Mouse (Mus musculus): ENCODE measurements around the gene Ankrd39. TPM values are rescaled to one million over a fixed set of nuclear protein-coding genes. Genes with fewer than 3 reads are reported as not detected.

Gene Ankrd39
- polyA plus RNA-seq, 1 experiment: 30.8 TPM

- Histone ChIP-seq H3K27ac (ENCODE audit: insufficient read depth, low read length) (peak overlapping the region; percentile 99), H3K27me3 (ENCODE audit: control insufficient read depth, insufficient read depth, low read length) (no peaks in the 10 kb centered on the region), H3K4me3 (replicated peaks; ENCODE audit: insufficient read depth, low read depth, low read length) (peak overlapping the region; percentile 59), H3K4me1 (ENCODE audit: control insufficient read depth, insufficient read depth, low read length) (peaks cover 28% of the 10 kb centered on the region)
- no peak for TF ChIP-seq POLR2A (IDR thresholded peaks at IDR 0.05; ENCODE audit: borderline replicate concordance, insufficient read depth, low read length)
- TF ChIP-seq CTCF (IDR thresholded peaks at IDR 0.05; ENCODE audit: borderline replicate concordance, insufficient read depth, low read depth, low read length): no peak; the same call in 1 of the 2 replicates
- peak; percentile 73 to 76 for DNase-seq
- 6% methylated on average over 124 of the region's 126 CpGs for WGBS
Measured at GRCm38 (mm10) chr1:36512089-36512965, 34.9 kb downstream of the Ankrd39 start.

- 2% methylated on average over 48 of the region's 51 CpGs for WGBS
- peaks cover 31% of the 10 kb centered on the region for H3K4me1 ChIP-seq (ENCODE audit: control insufficient read depth, insufficient read depth, low read length)
- no peaks in the 10 kb centered on the region for H3K27me3 ChIP-seq (ENCODE audit: control insufficient read depth, insufficient read depth, low read length)
- peak within 1 kb of the TSS; percentile 67 for H3K4me3 ChIP-seq (replicated peaks; ENCODE audit: insufficient read depth, low read depth, low read length)
- TF ChIP-seq POLR2A (IDR thresholded peaks at IDR 0.05; ENCODE audit: borderline replicate concordance, insufficient read depth, low read length): peak; percentile 86
- TF ChIP-seq CTCF (IDR thresholded peaks at IDR 0.05; ENCODE audit: borderline replicate concordance, insufficient read depth, low read depth, low read length): peak; percentile 58
- peak; percentile 99 to 100 for DNase-seq
- H3K27ac ChIP-seq (ENCODE audit: insufficient read depth, low read length): peak within 1 kb of the TSS; percentile 99
Measured at GRCm38 (mm10) chr1:36511289-36512021, 35.8 kb downstream of the Ankrd39 start, which contains the start of gene Cnnm3. TSS of gene Cnnm3 (plus strand) at chr1:36511867.

- WGBS: 22% methylated on average over 5 of the region's 5 CpGs
- no peak for TF ChIP-seq POLR2A (IDR thresholded peaks at IDR 0.05; ENCODE audit: borderline replicate concordance, insufficient read depth, low read length)
- H3K4me3 ChIP-seq (replicated peaks; ENCODE audit: insufficient read depth, low read depth, low read length): no peak overlapping the region
- H3K27me3 ChIP-seq (ENCODE audit: control insufficient read depth, insufficient read depth, low read length): no peaks in the 10 kb centered on the region
- no peak overlapping the region for H3K27ac ChIP-seq (ENCODE audit: insufficient read depth, low read length)
- H3K4me1 ChIP-seq (ENCODE audit: control insufficient read depth, insufficient read depth, low read length): peaks cover 12% of the 10 kb centered on the region
- no peak for DNase-seq
Measured at GRCm38 (mm10) chr1:36508238-36508637, 39.0 kb downstream of the Ankrd39 start.

GRCm38 (mm10) chr1:36501261-36501660 lies 46.0 kb downstream of the Ankrd39 start:
- H3K4me1 ChIP-seq (ENCODE audit: control insufficient read depth, insufficient read depth, low read length): peaks cover 5% of the 10 kb centered on the region
- WGBS: 1% methylated on average over 3 of the region's 3 CpGs
- H3K27ac ChIP-seq (ENCODE audit: insufficient read depth, low read length): no peak overlapping the region
- peak; percentile 78 to 88 for DNase-seq
- no peaks in the 10 kb centered on the region for H3K27me3 ChIP-seq (ENCODE audit: control insufficient read depth, insufficient read depth, low read length)
- H3K4me3 ChIP-seq (replicated peaks; ENCODE audit: insufficient read depth, low read depth, low read length): no peak overlapping the region
- TF ChIP-seq POLR2A (IDR thresholded peaks at IDR 0.05; ENCODE audit: borderline replicate concordance, insufficient read depth, low read length): no peak
- peak; percentile 93 for TF ChIP-seq CTCF (IDR thresholded peaks at IDR 0.05; ENCODE audit: borderline replicate concordance, insufficient read depth, low read depth, low read length)

- 27% methylated on average over 2 of the region's 2 CpGs for WGBS
- H3K4me3 ChIP-seq (replicated peaks; ENCODE audit: insufficient read depth, low read depth, low read length): no peak overlapping the region
- H3K4me1 ChIP-seq (ENCODE audit: control insufficient read depth, insufficient read depth, low read length): peaks cover 30% of the 10 kb centered on the region
- no peak overlapping the region for H3K27ac ChIP-seq (ENCODE audit: insufficient read depth, low read length)
- H3K27me3 ChIP-seq (ENCODE audit: control insufficient read depth, insufficient read depth, low read length): no peaks in the 10 kb centered on the region
- no peak for TF ChIP-seq CTCF (IDR thresholded peaks at IDR 0.05; ENCODE audit: borderline replicate concordance, insufficient read depth, low read depth, low read length)
- no peak for TF ChIP-seq POLR2A (IDR thresholded peaks at IDR 0.05; ENCODE audit: borderline replicate concordance, insufficient read depth, low read length)
- DNase-seq: no peak
Measured at GRCm38 (mm10) chr1:36497312-36497711, 49.9 kb downstream of the Ankrd39 start.

GRCm38 (mm10) chr1:36496719-36497118 lies 50.5 kb downstream of the Ankrd39 start:
- Histone ChIP-seq H3K27me3 (ENCODE audit: control insufficient read depth, insufficient read depth, low read length) (no peaks in the 10 kb centered on the region), H3K4me1 (ENCODE audit: control insufficient read depth, insufficient read depth, low read length) (peaks cover 35% of the 10 kb centered on the region), H3K27ac (ENCODE audit: insufficient read depth, low read length) (no peak overlapping the region), H3K4me3 (replicated peaks; ENCODE audit: insufficient read depth, low read depth, low read length) (no peak overlapping the region)
- TF ChIP-seq CTCF (IDR thresholded peaks at IDR 0.05; ENCODE audit: borderline replicate concordance, insufficient read depth, low read depth, low read length): peak; percentile 64; the same call in 1 of the 2 replicates
- TF ChIP-seq POLR2A (IDR thresholded peaks at IDR 0.05; ENCODE audit: borderline replicate concordance, insufficient read depth, low read length): no peak
- peak in 1 of 2 experiments; percentile 59 for DNase-seq
- 33% methylated on average over 2 of the region's 2 CpGs for WGBS

GRCm38 (mm10) chr1:36493299-36493698 lies 53.9 kb downstream of the Ankrd39 start:
- H3K4me3 ChIP-seq (replicated peaks; ENCODE audit: insufficient read depth, low read depth, low read length): no peak overlapping the region
- H3K27ac ChIP-seq (ENCODE audit: insufficient read depth, low read length): peak overlapping the region; percentile 52; the same call in 1 of the 2 replicates
- TF ChIP-seq POLR2A (IDR thresholded peaks at IDR 0.05; ENCODE audit: borderline replicate concordance, insufficient read depth, low read length) (no peak), CTCF (IDR thresholded peaks at IDR 0.05; ENCODE audit: borderline replicate concordance, insufficient read depth, low read depth, low read length) (no peak)
- peaks cover 49% of the 10 kb centered on the region for H3K4me1 ChIP-seq (ENCODE audit: control insufficient read depth, insufficient read depth, low read length)
- 73% methylated on average over 6 of the region's 6 CpGs for WGBS
- no peak for DNase-seq
- no peaks in the 10 kb centered on the region for H3K27me3 ChIP-seq (ENCODE audit: control insufficient read depth, insufficient read depth, low read length)

Data from cerebellum, adult 2 months (tissue).